Mouse (Mus musculus): ENCODE measurements around the gene Nckap5.

GRCm38 (mm10) chr1:126469818-126470544 is 360.6 kb downstream of the Nckap5 start:
- TF ChIP-seq CTCF (IDR thresholded peaks at IDR 0.05; ENCODE audit: low read depth) = no peak
- no peak for TF ChIP-seq EP300 (IDR thresholded peaks at IDR 0.05; ENCODE audit: low read depth)

All from liver, postnatal 0 days (tissue).